Mouse (Mus musculus) regulatory T cell (primary cell): ENCODE data around the gene Adgrg6.

Experiments used
- in situ Hi-C: fragments of 300-600 bp; cut with MboI, MseI; formaldehyde crosslinking; loops from one replicate; pipeline ENCODE4 v1.15.1; 2025; ENCODE audit warnings: high pct_unique_total_duplicates

The Adgrg6 gene

GRCm38 (mm10) chr10:14544941-14545717 lies at the start of gene Adgrg6:
Gene Adgrg6 (minus strand): TSS chr10:14545659.
- in situ Hi-C loops, result no loop called here

- in situ Hi-C loops, result no loop called here
These were observed 46.8 kb upstream of the Adgrg6 start for GRCm38 (mm10) chr10:14592215-14592614.

GRCm38 (mm10) chr10:14590816-14591215 lies 45.4 kb upstream of the Adgrg6 start:
- in situ Hi-C loops, result no loop called here

GRCm38 (mm10) chr10:14589667-14590066 lies 44.2 kb upstream of the Adgrg6 start:
- in situ Hi-C loops, result no loop called here

GRCm38 (mm10) chr10:14583496-14583895 lies 38.0 kb upstream of the Adgrg6 start:
- in situ Hi-C loops, result no loop called here

GRCm38 (mm10) chr10:14574255-14574654 lies 28.8 kb upstream of the Adgrg6 start:
- in situ Hi-C loops, result no loop called here

GRCm38 (mm10) chr10:14571143-14571542 lies 25.7 kb upstream of the Adgrg6 start:
- in situ Hi-C loops, result no loop called here

GRCm38 (mm10) chr10:14570616-14571015 lies 25.2 kb upstream of the Adgrg6 start:
- in situ Hi-C loops, result no loop called here

- in situ Hi-C loops, result no loop called here
These were observed 672 bp upstream of the Adgrg6 start for GRCm38 (mm10) chr10:14546111-14546551.

GRCm38 (mm10) chr10:14544608-14544940 lies 885 bp downstream of the Adgrg6 start:
- in situ Hi-C loops, result no loop called here

- in situ Hi-C loops, result no loop called here
These were observed 1.9 kb downstream of the Adgrg6 start for GRCm38 (mm10) chr10:14543511-14544067.

- in situ Hi-C loops, result no loop called here
These were observed 8.4 kb downstream of the Adgrg6 start for GRCm38 (mm10) chr10:14537102-14537501.

GRCm38 (mm10) chr10:14531090-14531489 lies 14.4 kb downstream of the Adgrg6 start:
- in situ Hi-C loops, result no loop called here

- in situ Hi-C loops, result no loop called here
These were observed 14.8 kb downstream of the Adgrg6 start for GRCm38 (mm10) chr10:14530670-14531069.

- in situ Hi-C loops, result no loop called here
These were observed 17.7 kb downstream of the Adgrg6 start for GRCm38 (mm10) chr10:14527765-14528164.

GRCm38 (mm10) chr10:14522729-14523128 lies 22.7 kb downstream of the Adgrg6 start:
- in situ Hi-C loops, result no loop called here

GRCm38 (mm10) chr10:14520912-14521675 lies 24.4 kb downstream of the Adgrg6 start:
- in situ Hi-C loops, result no loop called here

GRCm38 (mm10) chr10:14517909-14518308 lies 27.6 kb downstream of the Adgrg6 start:
- in situ Hi-C loops, result no loop called here

- in situ Hi-C loops, result no loop called here
These were observed 33.4 kb downstream of the Adgrg6 start for GRCm38 (mm10) chr10:14511904-14512663.

- in situ Hi-C loops, result no loop called here
These were observed 34.3 kb downstream of the Adgrg6 start for GRCm38 (mm10) chr10:14511157-14511556.

GRCm38 (mm10) chr10:14495658-14496057 lies 49.8 kb downstream of the Adgrg6 start:
- in situ Hi-C loops, result no loop called here

GRCm38 (mm10) chr10:14495204-14495603 lies 50.3 kb downstream of the Adgrg6 start:
- in situ Hi-C loops, result no loop called here
